Mouse (Mus musculus): Measurements from ENCODE around the gene Gdf15. TPM values are rescaled to one million over a fixed set of nuclear protein-coding genes. Genes with fewer than 3 reads are reported as not detected.

The Gdf15 gene
- polyA plus RNA-seq, 1 experiment, result 2.5 TPM

- TF ChIP-seq FLI1 (IDR thresholded peaks at IDR 0.05; ENCODE audit: low read length), result no peak
- TF ChIP-seq GATA1 (IDR thresholded peaks at IDR 0.05; ENCODE audit: borderline replicate concordance, low read length), result no peak
These were observed 22.8 kb downstream of the Gdf15 start for GRCm38 (mm10) chr8:70609368-70609848.

GRCm38 (mm10) chr8:70608749-70609367, 23.4 kb downstream of the Gdf15 start, which contains the start of gene Ssbp4:
Ssbp4 (minus strand) TSS chr8:70608872.
- H3K36me3 ChIP-seq (replicated peaks; ENCODE audit: low read length), result peaks cover 26% of the 10 kb centered on the region
- H3K4me3 ChIP-seq (replicated peaks), result peak within 1 kb of the TSS; percentile 95
- TF ChIP-seq FLI1 (IDR thresholded peaks at IDR 0.05; ENCODE audit: low read length), result no peak
- TF ChIP-seq GATA1 (IDR thresholded peaks at IDR 0.05; ENCODE audit: borderline replicate concordance, low read length), result no peak
- H3K4me1 ChIP-seq, result peaks cover 83% of the 10 kb centered on the region
- H3K27me3 ChIP-seq (replicated peaks), result no peaks in the 10 kb centered on the region
- no peaks in the 10 kb centered on the region for H3K9me3 ChIP-seq

More at GRCm38 (mm10) chr8:70609368-70609848, 22.8 kb downstream of the Gdf15 start:
- H3K4me3 ChIP-seq (replicated peaks), result peak overlapping the region; percentile 95
- no peaks in the 10 kb centered on the region for H3K27me3 ChIP-seq (replicated peaks)
- no peaks in the 10 kb centered on the region for H3K9me3 ChIP-seq
- H3K4me1 ChIP-seq, result peaks cover 83% of the 10 kb centered on the region
- peaks cover 20% of the 10 kb centered on the region for H3K36me3 ChIP-seq (replicated peaks; ENCODE audit: low read length)

- Histone ChIP-seq H3K4me3 (replicated peaks) (peak overlapping the region; percentile 95), H3K27me3 (replicated peaks) (no peaks in the 10 kb centered on the region), H3K9me3 (no peaks in the 10 kb centered on the region), H3K4me1 (peaks cover 83% of the 10 kb centered on the region), H3K36me3 (replicated peaks; ENCODE audit: low read length) (peaks cover 33% of the 10 kb centered on the region)
- TF ChIP-seq FLI1 (IDR thresholded peaks at IDR 0.05; ENCODE audit: low read length), result no peak
These were observed 24.1 kb downstream of the Gdf15 start for GRCm38 (mm10) chr8:70607898-70608748.

- Histone ChIP-seq H3K36me3 (replicated peaks; ENCODE audit: low read length) (peaks cover 39% of the 10 kb centered on the region), H3K9me3 (no peaks in the 10 kb centered on the region), H3K27me3 (replicated peaks) (no peaks in the 10 kb centered on the region), H3K4me3 (replicated peaks) (peak overlapping the region; percentile 95), H3K4me1 (peaks cover 88% of the 10 kb centered on the region)
- no peak for TF ChIP-seq FLI1 (IDR thresholded peaks at IDR 0.05; ENCODE audit: low read length)
- no peak for TF ChIP-seq GATA1 (IDR thresholded peaks at IDR 0.05; ENCODE audit: borderline replicate concordance, low read length)
These were observed 24.7 kb downstream of the Gdf15 start for GRCm38 (mm10) chr8:70607603-70607897.

- H3K27me3 ChIP-seq (replicated peaks), result no peaks in the 10 kb centered on the region
- H3K9me3 ChIP-seq, result peaks cover 4% of the 10 kb centered on the region
- peaks cover 91% of the 10 kb centered on the region for H3K4me1 ChIP-seq
- H3K4me3 ChIP-seq (replicated peaks), result peak overlapping the region; percentile 95
- TF ChIP-seq GATA1 (IDR thresholded peaks at IDR 0.05; ENCODE audit: borderline replicate concordance, low read length) (no peak), FLI1 (IDR thresholded peaks at IDR 0.05; ENCODE audit: low read length) (no peak)
- peaks cover 44% of the 10 kb centered on the region for H3K36me3 ChIP-seq (replicated peaks; ENCODE audit: low read length)
These were observed 25.3 kb downstream of the Gdf15 start for GRCm38 (mm10) chr8:70606780-70607602.

GRCm38 (mm10) chr8:70605871-70606779, 26.1 kb downstream of the Gdf15 start:
- Histone ChIP-seq H3K4me1 (peaks cover 90% of the 10 kb centered on the region), H3K4me3 (replicated peaks) (peak overlapping the region; percentile 95), H3K36me3 (replicated peaks; ENCODE audit: low read length) (peaks cover 53% of the 10 kb centered on the region), H3K27me3 (replicated peaks) (no peaks in the 10 kb centered on the region), H3K9me3 (peaks cover 6% of the 10 kb centered on the region)
- TF ChIP-seq GATA1 (IDR thresholded peaks at IDR 0.05; ENCODE audit: borderline replicate concordance, low read length) (no peak), FLI1 (IDR thresholded peaks at IDR 0.05; ENCODE audit: low read length) (no peak)

GRCm38 (mm10) chr8:70604558-70604957, 27.7 kb downstream of the Gdf15 start:
- Histone ChIP-seq H3K9me3 (peaks cover 6% of the 10 kb centered on the region), H3K4me1 (peaks cover 96% of the 10 kb centered on the region), H3K27me3 (replicated peaks) (no peaks in the 10 kb centered on the region), H3K4me3 (replicated peaks) (peak overlapping the region; percentile 59), H3K36me3 (replicated peaks; ENCODE audit: low read length) (peaks cover 68% of the 10 kb centered on the region)
- no peak for TF ChIP-seq FLI1 (IDR thresholded peaks at IDR 0.05; ENCODE audit: low read length)

GRCm38 (mm10) chr8:70602139-70602811, 30.0 kb downstream of the Gdf15 start:
- peak overlapping the region; percentile 58 for H3K4me3 ChIP-seq (replicated peaks)
- no peak for TF ChIP-seq GATA1 (IDR thresholded peaks at IDR 0.05; ENCODE audit: borderline replicate concordance, low read length)
- no peak for TF ChIP-seq FLI1 (IDR thresholded peaks at IDR 0.05; ENCODE audit: low read length)
- H3K9me3 ChIP-seq, result peaks cover 6% of the 10 kb centered on the region
- peaks cover 91% of the 10 kb centered on the region for H3K36me3 ChIP-seq (replicated peaks; ENCODE audit: low read length)
- peaks cover 84% of the 10 kb centered on the region for H3K4me1 ChIP-seq
- no peaks in the 10 kb centered on the region for H3K27me3 ChIP-seq (replicated peaks)

All from megakaryocyte, embryonic 14.5 days (primary cell).